Mouse (Mus musculus) heart, embryonic 11.5 days (tissue): ENCODE measurements around the gene Nop9. TPM values are rescaled to one million over a fixed set of nuclear protein-coding genes. Genes with fewer than 3 reads are reported as not detected.

Experiments used
- ATAC-seq: fragments of 200-750 bp; cut with Nextera tagmentation; replicated peaks from 2 replicates; pipeline ENCODE4 v1.8.0; 2017; ENCODE audit warnings: moderate library complexity; ENCODE audit not compliant: insufficient number of reproducible peaks, low FRiP score, low TSS enrichment
- H3K27ac ChIP-seq: fragments of 300-500 bp; sonication (generic); 2 replicates; pipeline ENCODE4 v1.5.1; 2014; ENCODE audit warnings: mild to moderate bottlenecking, low read depth, low read length
- H3K27me3 ChIP-seq: fragments of 300-500 bp; sonication (generic); 2 replicates; pipeline ENCODE4 v1.6.1; 2014; ENCODE audit warnings: mild to moderate bottlenecking, low read length, mixed read lengths; ENCODE audit not compliant: control insufficient read depth, insufficient read depth
- H3K36me3 ChIP-seq: fragments of 300-500 bp; sonication (generic); 2 replicates; pipeline ENCODE4 v1.6.1; 2014; ENCODE audit warnings: mild to moderate bottlenecking, low read length, moderate library complexity, mixed read lengths; ENCODE audit not compliant: control insufficient read depth, insufficient read depth
- H3K4me1 ChIP-seq: fragments of 300-500 bp; sonication (generic); 2 replicates; pipeline ENCODE4 v1.6.1; 2014; ENCODE audit warnings: low read length; ENCODE audit not compliant: control insufficient read depth, insufficient read depth
- H3K4me2 ChIP-seq: fragments of 300-500 bp; sonication (generic); 2 replicates; pipeline ENCODE4 v1.6.1; 2014; ENCODE audit warnings: mild to moderate bottlenecking, moderate library complexity
- H3K4me3 ChIP-seq: fragments of 300-500 bp; sonication (generic); 2 replicates; pipeline ENCODE4 v1.5.1; 2014; ENCODE audit warnings: low read depth, low read length
- H3K9ac ChIP-seq: fragments of 300-500 bp; sonication (generic); 2 replicates; pipeline ENCODE4 v1.6.1; 2014; ENCODE audit warnings: mild to moderate bottlenecking, low read depth, low read length, moderate library complexity
- H3K9me3 ChIP-seq: fragments of 300-500 bp; sonication (generic); replicated peaks from 2 replicates; pipeline ENCODE4 v1.6.1; 2016; ENCODE audit warnings: low read length; ENCODE audit not compliant: control insufficient read depth
- WGBS: fragments of 180-500 bp; shearing (Covaris S2); extraction: QIAGEN DNeasy Blood & Tissue Kit; methylation state at CpG from one replicate; pipeline ENCODE4 v1.1.7; 2014; ENCODE audit not compliant: insufficient replicate concordance; 5-methylcytosine and 5-hydroxymethylcytosine counted together
- polyA plus RNA-seq: library from polyadenylated mRNA; unstranded; fragments of >200 nt; fragmentation: Nextera tagmentation; extraction: Ambion mirVana; gene quantifications from 2 replicates; pipeline ENCODE4 v1.2.1, GENCODE M21; 2014

The Nop9 gene
- polyA plus RNA-seq, 1 experiment from 2014 or later, result 25.1 TPM

GRCm38 (mm10) chr14:55713007-55713728 lies 32.3 kb upstream of the Nop9 start:
- Histone ChIP-seq H3K4me1 (peaks cover 8% of the 10 kb centered on the region; the same call in 1 of the 2 replicates), H3K9ac (no peak overlapping the region), H3K27me3 (peaks cover 27% of the 10 kb centered on the region), H3K27ac (no peak overlapping the region), H3K4me3 (peak overlapping the region; percentile 28), H3K36me3 (peaks cover 5% of the 10 kb centered on the region), H3K4me2 (peak overlapping the region; percentile 62), H3K9me3 (no peaks in the 10 kb centered on the region)
- ATAC-seq, result no peak
- WGBS, result 15% methylated on average over 24 of the region's 25 CpGs

GRCm38 (mm10) chr14:55713729-55714122 lies 31.8 kb upstream of the Nop9 start, which contains the start of gene Tgm1:
TSS of gene Tgm1 (minus strand) at chr14:55713926.
- H3K4me1 ChIP-seq, result peaks cover 8% of the 10 kb centered on the region; the same call in 1 of the 2 replicates
- H3K9ac ChIP-seq, result no peak within 1 kb of the TSS
- ATAC-seq, result no peak
- WGBS, result 23% methylated on average over 4 of the region's 4 CpGs
- H3K4me2 ChIP-seq, result peak within 1 kb of the TSS; percentile 62
- peak within 1 kb of the TSS; percentile 28 for H3K4me3 ChIP-seq
- no peak within 1 kb of the TSS for H3K27ac ChIP-seq
- peaks cover 8% of the 10 kb centered on the region for H3K36me3 ChIP-seq
- H3K9me3 ChIP-seq, result no peaks in the 10 kb centered on the region
- peaks cover 27% of the 10 kb centered on the region for H3K27me3 ChIP-seq

- Histone ChIP-seq H3K9me3 (no peaks in the 10 kb centered on the region), H3K4me3 (no peak overlapping the region), H3K27ac (no peak overlapping the region), H3K4me2 (no peak overlapping the region), H3K36me3 (peaks cover 8% of the 10 kb centered on the region), H3K27me3 (peaks cover 27% of the 10 kb centered on the region), H3K9ac (no peak overlapping the region), H3K4me1 (peaks cover 8% of the 10 kb centered on the region; the same call in 1 of the 2 replicates)
- 35% methylated on average over 6 of the region's 6 CpGs for WGBS
- ATAC-seq, result no peak
These were observed 30.6 kb upstream of the Nop9 start for GRCm38 (mm10) chr14:55714893-55715292.

GRCm38 (mm10) chr14:55716271-55716670 lies 29.2 kb upstream of the Nop9 start:
- ATAC-seq, result no peak
- Histone ChIP-seq H3K4me3 (no peak overlapping the region), H3K36me3 (peaks cover 12% of the 10 kb centered on the region), H3K9ac (no peak overlapping the region), H3K27me3 (peaks cover 25% of the 10 kb centered on the region), H3K9me3 (no peaks in the 10 kb centered on the region), H3K4me2 (no peak overlapping the region), H3K27ac (no peak overlapping the region), H3K4me1 (peaks cover 8% of the 10 kb centered on the region; the same call in 1 of the 2 replicates)
- 82% methylated on average over 6 of the region's 6 CpGs for WGBS

GRCm38 (mm10) chr14:55716884-55717283 lies 28.6 kb upstream of the Nop9 start:
- WGBS, result 75% methylated on average over 8 of the region's 8 CpGs

GRCm38 (mm10) chr14:55719737-55720136 lies 25.8 kb upstream of the Nop9 start:
- Histone ChIP-seq H3K4me2 (no peak overlapping the region), H3K4me1 (no peaks in the 10 kb centered on the region), H3K9me3 (no peaks in the 10 kb centered on the region), H3K9ac (no peak overlapping the region), H3K27ac (no peak overlapping the region), H3K27me3 (no peaks in the 10 kb centered on the region), H3K4me3 (no peak overlapping the region), H3K36me3 (peaks cover 12% of the 10 kb centered on the region)
- ATAC-seq, result no peak
- WGBS, result 82% methylated on average over 6 of the region's 6 CpGs

More at GRCm38 (mm10) chr14:55716884-55717283, 28.6 kb upstream of the Nop9 start:
- Histone ChIP-seq H3K4me2 (no peak overlapping the region), H3K9me3 (no peaks in the 10 kb centered on the region), H3K4me3 (no peak overlapping the region), H3K36me3 (peaks cover 12% of the 10 kb centered on the region), H3K27ac (no peak overlapping the region), H3K4me1 (peaks cover 8% of the 10 kb centered on the region; the same call in 1 of the 2 replicates), H3K9ac (no peak overlapping the region), H3K27me3 (peaks cover 19% of the 10 kb centered on the region)
- ATAC-seq, result no peak

- no peaks in the 10 kb centered on the region for H3K9me3 ChIP-seq
- no peak overlapping the region; the same call in 1 of the 2 replicates for H3K4me2 ChIP-seq
- H3K4me1 ChIP-seq, result no peaks in the 10 kb centered on the region
- no peak for ATAC-seq
- H3K27me3 ChIP-seq, result no peaks in the 10 kb centered on the region
- no peak overlapping the region for H3K4me3 ChIP-seq
- WGBS, result 90% methylated on average over 12 of the region's 12 CpGs
- no peak overlapping the region for H3K9ac ChIP-seq
- no peak overlapping the region for H3K27ac ChIP-seq
- peaks cover 12% of the 10 kb centered on the region for H3K36me3 ChIP-seq
These were observed 24.8 kb upstream of the Nop9 start for GRCm38 (mm10) chr14:55720666-55721065.

- Histone ChIP-seq H3K27ac (no peak overlapping the region), H3K27me3 (no peaks in the 10 kb centered on the region), H3K9ac (peak overlapping the region; percentile 81), H3K4me2 (peak overlapping the region; percentile 65), H3K9me3 (no peaks in the 10 kb centered on the region), H3K36me3 (peaks cover 12% of the 10 kb centered on the region), H3K4me3 (no peak overlapping the region), H3K4me1 (no peaks in the 10 kb centered on the region)
- ATAC-seq, result no peak
- 77% methylated on average over 6 of the region's 6 CpGs for WGBS
These were observed 24.4 kb upstream of the Nop9 start for GRCm38 (mm10) chr14:55721076-55721475.
